In the genomic region with DNA sequence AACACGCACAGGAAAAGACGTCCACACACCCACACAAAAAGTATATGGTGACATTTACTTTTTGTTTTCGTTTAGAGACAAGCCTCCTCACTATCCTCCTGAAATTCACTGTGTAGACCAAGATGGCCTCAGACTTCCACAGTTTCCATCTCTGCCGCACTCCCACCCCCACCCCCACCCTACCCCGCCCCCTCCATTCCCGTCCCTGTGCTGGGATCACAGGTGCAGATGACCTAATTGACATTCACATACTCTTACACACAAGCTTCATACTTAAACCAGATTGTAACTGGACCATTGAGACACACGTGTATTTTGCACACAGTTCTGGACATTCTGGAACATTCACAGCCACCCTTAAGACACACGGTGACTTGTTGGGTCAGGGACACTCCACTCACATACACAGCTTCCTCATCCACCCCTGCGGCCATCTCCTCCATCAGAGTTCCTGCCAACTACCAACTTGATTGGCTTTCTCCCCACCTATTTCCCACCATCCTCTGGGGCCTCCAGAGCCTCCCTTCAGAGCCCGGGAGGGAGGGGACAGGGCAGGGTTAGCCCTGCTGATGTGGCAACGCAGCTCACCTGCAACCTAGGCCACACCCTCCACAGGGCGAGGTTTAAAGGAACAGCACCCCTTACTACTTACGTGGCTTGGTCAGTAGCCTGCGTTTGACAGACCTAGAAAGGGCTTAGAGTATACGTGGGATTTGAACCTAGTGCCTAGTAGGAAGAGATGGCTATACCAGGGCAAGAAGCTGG, we compare ENCODE assay signal across 10 mouse cellular contexts. TPM values are rescaled to one million over a fixed set of nuclear protein-coding genes. Genes with fewer than 3 reads are reported as not detected.
DNase-seq lines count a peak whose midpoint lies in the region; ATAC-seq and TF ChIP-seq lines count a peak whose summit lies in the region.
"Had no signal": no experiment of that assay in that cellular context is flagged by ENCODE, and none has a peak within 500 bp of the region (broad histone marks: within the 10 kb centered on the region; RNA-seq: fewer than 3 reads in every experiment).

No protein-coding gene starts in this region.

- H3K9ac ChIP-seq in heart, embryonic 13.5 days = peak overlapping the region; percentile 52
- H3K9ac ChIP-seq in kidney, embryonic 15.5 days = no peak overlapping the region

- H3K27ac ChIP-seq in heart, embryonic 13.5 days (replicated peaks) = no peak overlapping the region
- H3K27ac ChIP-seq in kidney, embryonic 15.5 days = peak overlapping the region; percentile 79
- H3K27ac ChIP-seq in gastrocnemius, adult 2 months = no peak overlapping the region
- H3K27ac ChIP-seq: macrophage had no signal

- DNase-seq in heart, adult 9 months (ENCODE audit: low spot score in 2 of 2) = no peak
- peak; percentile 69 for DNase-seq in WW6 (ENCODE audit: low read depth, low spot score)
- peak; percentile 91 for DNase-seq in lung, postnatal 36 days
- no peak for DNase-seq in right cerebral cortex, adult 2 months (ENCODE audit: low spot score in 2 of 2)
- DNase-seq in spleen, postnatal 10 days (ENCODE audit: low spot score in 2 of 2) = no peak
- no peak for DNase-seq in gastrocnemius, adult 2 months

- no peak for ATAC-seq in heart, embryonic 13.5 days (ENCODE audit: extremely low read depth, insufficient number of reproducible peaks, low FRiP score, low TSS enrichment)
- peak; percentile 90 for ATAC-seq in kidney, embryonic 15.5 days (replicated peaks; ENCODE audit: low FRiP score)

- H3K4me1 ChIP-seq in heart, embryonic 13.5 days = peaks cover 10% of the 10 kb centered on the region
- peaks cover 15% of the 10 kb centered on the region; the same call in 1 of the 2 replicates for H3K4me1 ChIP-seq in kidney, embryonic 15.5 days

- intact Hi-C loops in gastrocnemius, adult 2 months (cut with DNase I) = no loop called here

- H3K9me3 ChIP-seq in heart, embryonic 13.5 days = no peaks in the 10 kb centered on the region
- no peaks in the 10 kb centered on the region for H3K9me3 ChIP-seq in kidney, embryonic 15.5 days (replicated peaks)
- H3K9me3 ChIP-seq: G1E had no signal

- H3K36me3 ChIP-seq in heart, embryonic 13.5 days = no peaks in the 10 kb centered on the region
- no peaks in the 10 kb centered on the region for H3K36me3 ChIP-seq in kidney, embryonic 15.5 days
- H3K36me3 ChIP-seq: G1E had no signal

- peak overlapping the region; percentile 1 for H3K4me3 ChIP-seq in heart, embryonic 13.5 days
- peak overlapping the region; percentile 24; the same call in 1 of the 2 replicates for H3K4me3 ChIP-seq in kidney, embryonic 15.5 days (replicated peaks)
- H3K4me3 ChIP-seq in gastrocnemius, adult 2 months = no peak overlapping the region

- no peak for TF ChIP-seq CTCF in gastrocnemius, adult 2 months (IDR thresholded peaks at IDR 0.05)

- peak overlapping the region; percentile 47 for H3K4me2 ChIP-seq in heart, embryonic 13.5 days
- peak overlapping the region; percentile 31 for H3K4me2 ChIP-seq in kidney, embryonic 15.5 days

- H3K27me3 ChIP-seq in heart, embryonic 13.5 days (replicated peaks) = peaks cover 46% of the 10 kb centered on the region
- no peaks in the 10 kb centered on the region for H3K27me3 ChIP-seq in kidney, embryonic 15.5 days

- WGBS in heart, embryonic 13.5 days = 17% methylated on average over 15 of the region's 15 CpGs
- WGBS in kidney, embryonic 15.5 days = 25% methylated on average over 15 of the region's 15 CpGs

RNA-seq across cellular contexts. Expression of a gene that starts 11.0 kb away (rescaled TPM):
- polyA plus RNA-seq in heart, embryonic 13.5 days (2015; fragmentation: Nextera tagmentation; extraction: Ambion mirVana) = 1.8 and 2.3 TPM in 2 replicates
- 8.3 and 9.1 TPM in 2 replicates for polyA plus RNA-seq in kidney, embryonic 15.5 days (2015; fragmentation: Nextera tagmentation; extraction: Ambion mirVana)
- total RNA-seq in gastrocnemius, adult 2 months (2021) = 1 to 10 TPM; 2.0 to 2.1 TPM

RNA-seq across cellular contexts. Expression of a gene that starts 15.2 kb away (rescaled TPM):
- 1.1 and 1.6 TPM in 2 replicates for polyA plus RNA-seq in heart, embryonic 13.5 days (2015; fragmentation: Nextera tagmentation; extraction: Ambion mirVana)
- polyA plus RNA-seq in kidney, embryonic 15.5 days (2015; fragmentation: Nextera tagmentation; extraction: Ambion mirVana) = 1.1 and 1.6 TPM in 2 replicates
- 10 to 100 TPM; 39.9 to 46.5 TPM for total RNA-seq in gastrocnemius, adult 2 months (2021)

Comparison
In these comparisons a context has a peak if more than half of its experiments do, and no peak if none do; other contexts are left out.
1. DNase-seq: peak in WW6 (single experiment) and lung, postnatal 36 days (single experiment); none in heart, adult 9 months (0 of 2), right cerebral cortex, adult 2 months (0 of 2), spleen, postnatal 10 days (0 of 2) and gastrocnemius, adult 2 months (single experiment).